Mouse (Mus musculus) liver, embryonic 14.5 days (tissue): ENCODE results near the gene Taf6l.

ENCODE experiments used
- CTCF ChIP-seq: IDR thresholded peaks from 2 replicates; pipeline ENCODE4 v1.5.1; 2016; ENCODE audit warnings: antibody characterized with exemption, low read depth, control low read depth
- EP300 ChIP-seq: IDR thresholded peaks from 2 replicates; pipeline ENCODE4 v1.6.1; 2016; ENCODE audit warnings: antibody characterized with exemption, low read depth

DNA sequence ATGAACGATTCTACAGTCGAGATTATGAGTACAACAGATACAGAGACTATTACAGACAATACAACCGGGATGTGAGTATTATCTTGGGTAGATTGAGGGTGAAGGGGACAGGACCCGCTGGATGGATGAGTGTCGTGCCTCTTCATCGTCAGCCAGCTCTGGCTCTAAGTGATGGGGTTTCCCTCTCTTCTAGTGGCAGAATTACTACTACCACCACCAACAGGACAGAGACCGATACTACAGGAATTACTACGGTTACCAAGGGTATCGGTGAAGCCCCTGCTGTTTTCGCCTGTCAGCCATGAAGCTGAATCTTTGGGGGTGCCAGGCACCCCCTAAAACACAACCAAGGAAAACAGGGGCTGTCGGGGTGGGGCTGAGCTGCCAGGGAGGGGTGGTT, 45.0 kb upstream of the Taf6l start:
- TF ChIP-seq CTCF = no peak
- TF ChIP-seq EP300 = no peak
